Mouse (Mus musculus) fat pad, adult 2 months (tissue): ENCODE data around the gene Nup98.

ENCODE experiments used
- DNase-seq: peaks from one replicate; pipeline ENCODE4 v3.0.0-alpha.2; 2011; ENCODE audit warnings: low read depth, low spot score; ENCODE audit errors: extremely low read depth

The Nup98 gene

GRCm38 (mm10) chr7:102076714-102077296, 133.2 kb downstream of the Nup98 start:
- no peak for DNase-seq
